Mouse (Mus musculus) lung, embryonic 15.5 days (tissue): ENCODE results near the gene Fbxl18. TPM values are rescaled to one million over a fixed set of nuclear protein-coding genes. Genes with fewer than 3 reads are reported as not detected.

Experiments
- ATAC-seq: fragments of 200-750 bp; cut with Nextera tagmentation; 2 replicates; pipeline ENCODE4 v1.8.0; 2017; ENCODE audit warnings: moderate number of reproducible peaks, borderline replicate concordance; ENCODE audit not compliant: low FRiP score, low TSS enrichment; ENCODE audit errors: extremely low read depth
- H3K27ac ChIP-seq: fragments of 300-500 bp; sonication (generic); 2 replicates; pipeline ENCODE4 v1.5.1; 2015; ENCODE audit warnings: moderate library complexity, mild to moderate bottlenecking, inconsistent platforms
- H3K27me3 ChIP-seq: fragments of 300-500 bp; sonication (generic); 2 replicates; pipeline ENCODE4 v1.6.1; 2015; ENCODE audit warnings: inconsistent platforms
- H3K36me3 ChIP-seq: fragments of 300-500 bp; sonication (generic); 2 replicates; pipeline ENCODE4 v1.6.1; 2015; ENCODE audit warnings: inconsistent platforms
- H3K4me1 ChIP-seq: fragments of 300-500 bp; sonication (generic); 2 replicates; pipeline ENCODE4 v1.6.1; 2015; ENCODE audit warnings: inconsistent platforms
- H3K4me2 ChIP-seq: fragments of 300-500 bp; sonication (generic); 2 replicates; pipeline ENCODE4 v1.6.1; 2015; ENCODE audit warnings: inconsistent platforms, mild to moderate bottlenecking, moderate library complexity
- H3K4me3 ChIP-seq: fragments of 300-500 bp; sonication (generic); 2 replicates; pipeline ENCODE4 v1.5.1; 2015; ENCODE audit warnings: mild to moderate bottlenecking, inconsistent platforms
- H3K9ac ChIP-seq: fragments of 300-500 bp; sonication (generic); 2 replicates; pipeline ENCODE4 v1.6.1; 2015; ENCODE audit warnings: inconsistent platforms
- H3K9me3 ChIP-seq: fragments of 300-500 bp; sonication (generic); 2 replicates; pipeline ENCODE4 v1.6.1; 2016; ENCODE audit warnings: inconsistent platforms
- WGBS: fragments of 180-500 bp; shearing (Covaris S2); methylation state at CpG from one replicate; pipeline ENCODE4 v1.1.7; 2015; 5-methylcytosine and 5-hydroxymethylcytosine counted together
- polyA plus RNA-seq: library from polyadenylated mRNA; unstranded; fragments of >200 nt; fragmentation: Nextera tagmentation; extraction: Ambion mirVana; gene quantifications from 2 replicates; pipeline ENCODE4 v1.2.1, GENCODE M21; 2015

Gene Fbxl18
- polyA plus RNA-seq, 1 experiment from 2014 or later, result 11.1 TPM

GRCm38 (mm10) chr5:142927341-142927930, 32.2 kb upstream of the Fbxl18 start:
- no peak overlapping the region for H3K9ac ChIP-seq
- H3K9me3 ChIP-seq, result no peaks in the 10 kb centered on the region
- no peak for ATAC-seq
- H3K4me2 ChIP-seq, result no peak overlapping the region
- H3K4me1 ChIP-seq, result peaks cover 39% of the 10 kb centered on the region
- no peaks in the 10 kb centered on the region for H3K27me3 ChIP-seq
- no peak overlapping the region for H3K4me3 ChIP-seq
- peak overlapping the region; percentile 87 for H3K27ac ChIP-seq
- H3K36me3 ChIP-seq, result no peaks in the 10 kb centered on the region
- 91% methylated on average over 12 of the region's 12 CpGs for WGBS

DNA sequence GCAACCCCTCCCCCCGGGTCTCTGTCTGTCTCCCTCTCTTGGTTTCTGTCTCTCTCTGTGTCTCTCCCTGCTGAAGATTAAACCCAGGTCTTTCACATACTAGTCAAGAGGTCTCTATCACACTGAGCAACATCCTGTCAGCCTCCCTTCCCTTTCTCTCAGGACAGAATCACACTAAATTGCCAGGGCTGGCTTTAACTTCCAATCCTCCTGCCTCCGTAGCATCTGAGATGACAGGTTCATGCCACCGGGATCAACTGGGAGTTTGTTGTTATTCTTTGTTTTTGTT, 31.7 kb upstream of the Fbxl18 start:
- Histone ChIP-seq H3K9ac (peak overlapping the region; percentile 8; the same call in 1 of the 2 replicates), H3K27me3 (no peaks in the 10 kb centered on the region), H3K4me2 (peak overlapping the region; percentile 43; the same call in 1 of the 2 replicates), H3K4me3 (no peak overlapping the region), H3K36me3 (no peaks in the 10 kb centered on the region), H3K9me3 (no peaks in the 10 kb centered on the region), H3K27ac (peak overlapping the region; percentile 87), H3K4me1 (peaks cover 36% of the 10 kb centered on the region)
- no peak for ATAC-seq
- 38% methylated on average over 3 of the region's 3 CpGs for WGBS

DNA sequence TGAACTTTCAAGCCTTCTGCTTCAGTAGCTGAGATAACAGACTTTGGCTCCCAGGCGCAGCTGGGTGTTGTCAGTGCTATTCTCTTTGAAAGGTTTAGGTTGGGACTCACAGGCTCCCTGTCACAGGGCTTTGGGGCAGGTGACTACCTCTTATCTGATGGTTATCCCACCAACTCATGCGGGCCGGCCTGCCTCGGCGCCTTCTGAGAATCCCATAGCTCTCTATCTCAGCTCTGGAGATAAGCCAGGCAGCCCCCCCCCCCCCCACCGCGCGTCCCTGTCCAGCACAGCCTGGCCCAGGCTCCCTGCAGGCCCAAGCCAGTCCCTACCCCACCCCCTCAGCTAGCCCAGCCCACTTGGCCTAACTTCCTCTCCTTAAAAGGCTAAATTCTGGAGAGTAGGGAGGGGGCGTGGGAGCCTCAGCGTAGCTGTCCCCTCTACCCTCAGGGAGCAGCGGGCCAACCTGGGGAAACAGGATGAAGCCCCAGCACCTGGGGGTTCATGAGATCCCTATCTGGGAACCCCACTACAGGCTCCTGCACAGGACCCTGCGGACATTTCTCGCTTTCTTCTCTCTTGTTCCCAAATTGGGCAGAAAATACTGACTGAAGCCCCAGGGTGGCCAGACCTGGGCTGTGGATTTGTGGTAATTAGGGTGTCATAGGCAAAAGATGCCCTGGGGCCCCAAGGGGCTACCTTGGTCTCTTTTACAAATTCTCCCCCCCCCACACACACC, 31.2 kb upstream of the Fbxl18 start:
- Histone ChIP-seq H3K4me2 (peak overlapping the region; percentile 43), H3K9ac (peak overlapping the region; percentile 8; the same call in 1 of the 2 replicates), H3K4me1 (peaks cover 39% of the 10 kb centered on the region), H3K27ac (peak overlapping the region; percentile 87), H3K36me3 (no peaks in the 10 kb centered on the region), H3K4me3 (no peak overlapping the region), H3K9me3 (no peaks in the 10 kb centered on the region), H3K27me3 (no peaks in the 10 kb centered on the region)
- WGBS, result 7% methylated on average over 13 of the region's 13 CpGs
- ATAC-seq, result peak; percentile 89

GRCm38 (mm10) chr5:142924336-142924959, 29.2 kb upstream of the Fbxl18 start:
- ATAC-seq, result no peak
- Histone ChIP-seq H3K9me3 (no peaks in the 10 kb centered on the region), H3K36me3 (no peaks in the 10 kb centered on the region), H3K4me1 (peaks cover 48% of the 10 kb centered on the region), H3K9ac (no peak overlapping the region), H3K27me3 (no peaks in the 10 kb centered on the region), H3K4me2 (no peak overlapping the region), H3K27ac (no peak overlapping the region), H3K4me3 (no peak overlapping the region)
- 75% methylated on average over 12 of the region's 12 CpGs for WGBS

DNA sequence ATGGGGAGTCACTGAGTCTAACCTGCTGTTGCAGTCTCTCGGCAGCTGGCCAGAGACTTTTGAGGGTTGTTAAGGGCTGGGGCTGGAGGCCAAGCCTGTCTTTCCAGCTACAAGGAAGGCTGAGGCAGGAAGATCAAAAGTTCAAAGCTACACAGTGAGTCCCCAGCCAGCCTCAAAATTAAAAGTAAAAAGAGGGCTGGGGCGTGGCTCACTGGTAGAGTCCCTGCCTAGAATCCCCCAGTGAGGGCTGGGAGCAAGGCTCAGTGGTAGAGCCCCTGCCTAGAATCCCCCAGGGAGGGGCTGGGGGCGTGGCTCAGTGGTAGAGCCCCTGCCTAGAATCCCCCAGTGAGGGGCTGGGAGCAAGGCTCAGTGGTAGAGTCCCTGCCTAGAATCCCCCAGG, 28.6 kb upstream of the Fbxl18 start:
- ATAC-seq, result no peak
- 84% methylated on average over 3 of the region's 3 CpGs for WGBS
- Histone ChIP-seq H3K4me2 (no peak overlapping the region), H3K9ac (no peak overlapping the region), H3K4me3 (no peak overlapping the region), H3K27me3 (no peaks in the 10 kb centered on the region), H3K9me3 (no peaks in the 10 kb centered on the region), H3K27ac (no peak overlapping the region), H3K4me1 (peaks cover 42% of the 10 kb centered on the region), H3K36me3 (no peaks in the 10 kb centered on the region)

- peaks cover 36% of the 10 kb centered on the region for H3K4me1 ChIP-seq
- WGBS, result 79% methylated on average over 5 of the region's 5 CpGs
- no peaks in the 10 kb centered on the region for H3K9me3 ChIP-seq
- H3K27ac ChIP-seq, result no peak overlapping the region
- H3K36me3 ChIP-seq, result no peaks in the 10 kb centered on the region
- no peaks in the 10 kb centered on the region for H3K27me3 ChIP-seq
- H3K9ac ChIP-seq, result no peak overlapping the region
- ATAC-seq, result no peak
- no peak overlapping the region for H3K4me2 ChIP-seq
- no peak overlapping the region for H3K4me3 ChIP-seq
These were observed 27.0 kb upstream of the Fbxl18 start for GRCm38 (mm10) chr5:142922251-142922650.

DNA sequence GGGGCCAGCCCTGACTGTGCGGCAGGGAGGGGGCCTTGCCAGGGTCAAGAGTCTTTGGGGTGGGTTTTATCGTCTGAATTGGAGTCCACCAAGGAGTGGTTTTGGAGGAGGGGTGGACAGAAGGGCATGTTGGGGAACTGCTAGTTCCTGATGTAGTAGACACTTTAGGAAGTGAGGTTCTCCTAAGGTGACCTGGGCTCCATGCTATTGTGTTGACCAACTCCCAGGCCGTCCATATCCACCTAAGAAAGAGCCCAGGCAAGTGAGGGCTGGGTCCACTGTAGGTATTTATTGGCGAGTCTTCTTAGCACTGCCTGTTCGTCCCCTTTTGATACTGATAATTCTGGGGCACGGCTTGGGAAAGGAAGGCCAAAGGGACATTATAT, 25.8 kb upstream of the Fbxl18 start:
- no peak overlapping the region for H3K4me3 ChIP-seq
- H3K9me3 ChIP-seq, result no peaks in the 10 kb centered on the region
- H3K4me2 ChIP-seq, result peak overlapping the region; percentile 19; the same call in 1 of the 2 replicates
- H3K27ac ChIP-seq, result peak overlapping the region; percentile 76
- no peak overlapping the region for H3K9ac ChIP-seq
- no peak for ATAC-seq
- no peaks in the 10 kb centered on the region for H3K36me3 ChIP-seq
- H3K27me3 ChIP-seq, result no peaks in the 10 kb centered on the region
- H3K4me1 ChIP-seq, result peaks cover 25% of the 10 kb centered on the region
- WGBS, result 51% methylated on average over 6 of the region's 6 CpGs

DNA sequence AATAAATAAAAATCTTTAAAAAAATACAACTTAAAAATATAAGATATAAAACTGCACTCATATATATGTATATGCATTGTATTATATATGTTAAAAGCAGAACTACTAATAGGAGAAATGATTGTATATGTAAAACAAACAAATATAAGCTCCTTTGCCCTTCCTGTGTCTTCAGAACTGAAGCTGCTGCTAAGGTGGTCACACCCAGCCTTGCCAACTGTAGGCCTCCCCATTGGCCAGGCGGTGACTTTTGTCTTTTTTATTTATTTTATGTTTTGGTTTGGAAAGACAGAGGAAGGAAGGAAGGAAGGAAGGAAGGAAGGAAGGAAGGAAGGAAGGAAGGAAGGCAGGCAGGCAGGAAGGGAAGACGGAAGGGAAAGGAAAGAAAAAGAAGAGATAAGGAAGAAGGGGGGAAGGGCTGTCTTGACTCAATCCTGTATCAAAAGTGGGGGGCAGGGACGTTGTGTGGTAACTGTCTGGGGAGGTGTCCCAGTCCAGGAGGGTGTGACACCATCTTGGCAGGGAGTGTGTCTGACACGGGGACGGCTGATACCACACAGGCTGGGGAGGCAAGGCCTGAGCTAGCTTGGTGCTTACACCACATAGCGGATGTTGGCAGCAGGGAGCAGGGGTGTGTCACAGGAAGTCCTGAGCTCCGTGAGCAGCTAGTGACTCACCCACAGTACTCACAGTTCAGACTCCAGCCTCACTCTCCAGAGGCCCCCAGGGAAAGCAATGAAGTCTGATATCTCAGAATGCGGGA, 25.3 kb upstream of the Fbxl18 start:
- no peaks in the 10 kb centered on the region for H3K36me3 ChIP-seq
- no peak overlapping the region for H3K4me3 ChIP-seq
- H3K27ac ChIP-seq, result peak overlapping the region; percentile 76
- H3K4me1 ChIP-seq, result peaks cover 19% of the 10 kb centered on the region
- H3K4me2 ChIP-seq, result peak overlapping the region; percentile 19; the same call in 1 of the 2 replicates
- WGBS, result 28% methylated on average over 8 of the region's 8 CpGs
- ATAC-seq, result peak; percentile 94
- H3K27me3 ChIP-seq, result no peaks in the 10 kb centered on the region
- H3K9ac ChIP-seq, result no peak overlapping the region
- no peaks in the 10 kb centered on the region for H3K9me3 ChIP-seq

GRCm38 (mm10) chr5:142917402-142917801, 22.2 kb upstream of the Fbxl18 start:
- Histone ChIP-seq H3K9me3 (no peaks in the 10 kb centered on the region), H3K36me3 (no peaks in the 10 kb centered on the region), H3K4me1 (peaks cover 14% of the 10 kb centered on the region), H3K27me3 (no peaks in the 10 kb centered on the region), H3K4me3 (no peak overlapping the region), H3K4me2 (no peak overlapping the region), H3K27ac (no peak overlapping the region), H3K9ac (no peak overlapping the region)
- no peak for ATAC-seq
- WGBS, result 81% methylated on average over 8 of the region's 8 CpGs

- Histone ChIP-seq H3K27me3 (no peaks in the 10 kb centered on the region), H3K4me1 (peaks cover 11% of the 10 kb centered on the region), H3K36me3 (no peaks in the 10 kb centered on the region), H3K4me3 (no peak overlapping the region), H3K27ac (no peak overlapping the region), H3K9ac (no peak overlapping the region), H3K9me3 (no peaks in the 10 kb centered on the region), H3K4me2 (no peak overlapping the region)
- ATAC-seq, result no peak
- WGBS, result 76% methylated on average over 7 of the region's 7 CpGs
These were observed 21.4 kb upstream of the Fbxl18 start for GRCm38 (mm10) chr5:142916593-142916992.

GRCm38 (mm10) chr5:142915231-142915630, 20.0 kb upstream of the Fbxl18 start:
- Histone ChIP-seq H3K9me3 (no peaks in the 10 kb centered on the region), H3K36me3 (no peaks in the 10 kb centered on the region), H3K4me2 (no peak overlapping the region), H3K27me3 (no peaks in the 10 kb centered on the region), H3K4me3 (no peak overlapping the region), H3K9ac (no peak overlapping the region), H3K4me1 (peaks cover 4% of the 10 kb centered on the region), H3K27ac (no peak overlapping the region)
- ATAC-seq, result no peak
- WGBS, result 63% methylated on average over 11 of the region's 11 CpGs

DNA sequence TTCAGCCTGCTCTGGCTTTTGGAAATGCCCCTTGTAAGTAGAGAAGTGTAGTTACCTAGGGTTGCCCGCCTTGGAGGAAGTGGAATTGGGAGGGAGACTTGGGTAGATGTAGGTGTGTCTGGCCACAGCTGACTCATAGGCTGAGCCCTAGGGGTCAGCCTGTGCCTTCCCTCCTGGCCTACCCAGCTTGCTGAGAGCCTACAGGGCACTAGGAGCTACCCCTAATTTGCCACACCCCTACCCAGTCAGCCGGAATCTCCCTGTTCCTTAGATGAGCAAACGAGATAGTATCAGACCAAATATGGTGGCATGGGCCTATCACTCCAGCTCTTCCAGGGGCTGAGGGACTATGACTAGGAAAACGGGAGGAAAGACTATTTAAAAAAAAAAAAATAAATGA, 17.5 kb upstream of the Fbxl18 start:
- no peak overlapping the region for H3K9ac ChIP-seq
- no peaks in the 10 kb centered on the region for H3K36me3 ChIP-seq
- no peaks in the 10 kb centered on the region for H3K9me3 ChIP-seq
- peaks cover 29% of the 10 kb centered on the region for H3K4me1 ChIP-seq
- WGBS, result 70% methylated on average over 4 of the region's 4 CpGs
- no peaks in the 10 kb centered on the region for H3K27me3 ChIP-seq
- H3K4me2 ChIP-seq, result no peak overlapping the region
- no peak for ATAC-seq
- no peak overlapping the region for H3K4me3 ChIP-seq
- H3K27ac ChIP-seq, result no peak overlapping the region
